Mouse (Mus musculus) monocyte, adult 5-6 weeks (primary cell): ENCODE data around the gene Tcp10b. TPM values are rescaled to one million over a fixed set of nuclear protein-coding genes. Genes with fewer than 3 reads are reported as not detected.
"Not testable (repeated sequence)": the region's sequence is repeated elsewhere in the genome, so short reads cannot be mapped to it uniquely, and the experiment has no call there.

ENCODE experiments used
- ATAC-seq: fragments of 153-309, 156-312 bp; replicated peaks from 2 replicates; pipeline ENCODE4 v1.8.0; 2017; ENCODE audit warnings: mild to moderate bottlenecking; ENCODE audit not compliant: low TSS enrichment, insufficient number of reproducible peaks, severe bottlenecking, poor library complexity, low FRiP score
- total RNA-seq: library from RNA; stranded (forward); fragments of 200-1000, 200-491, 200-594 nt; gene quantifications from 3 replicates; pipeline ENCODE4 v1.2.3, GENCODE M21; 2017

Gene Tcp10b
- total RNA-seq, 1 experiment from 2014 or later, result not detected

GRCm38 (mm10) chr17:13131710-13132109, 70.8 kb downstream of the Tcp10b start, which contains the start of gene Unc93a:
TSS of gene Unc93a (minus strand) at chr17:13131810.
- ATAC-seq, result not testable (repeated sequence)

Other genes with a start within 250 kb of the Tcp10b start
- not detected in 3 replicates for gene Mas1, start 193.0 kb upstream of the Tcp10b start, total RNA-seq
- not detected in 3 replicates for gene Mrgprh, start 185.1 kb upstream of the Tcp10b start, total RNA-seq
- 1.1 TPM in 1 of 3 replicates, not detected in the others for gene Pnldc1, start 150.9 kb upstream of the Tcp10b start, total RNA-seq
- gene Tcp1, start 145.4 kb upstream of the Tcp10b start, total RNA-seq, result 328 to 436 TPM (median 328 TPM) in 3 replicates
- 38.6 to 83.5 TPM (median 62.1 TPM) in 3 replicates for gene Mrpl18, start 144.8 kb upstream of the Tcp10b start, total RNA-seq
- gene Acat3, start 120.5 kb upstream of the Tcp10b start, total RNA-seq, result 0.68 to 2.3 TPM in 2 of 3 replicates, not detected in the other
- gene Acat2, start 100.4 kb upstream of the Tcp10b start, total RNA-seq, result 5.4 to 12.1 TPM (median 10.4 TPM) in 3 replicates
- 228 to 388 TPM (median 260 TPM) in 3 replicates for gene Wtap, start 66.9 kb upstream of the Tcp10b start, total RNA-seq
- 65.9 to 86.6 TPM (median 72.3 TPM) in 3 replicates for gene Sod2, start 54.3 kb upstream of the Tcp10b start, total RNA-seq
- gene Gpr31b, start 8.8 kb upstream of the Tcp10b start, total RNA-seq, result 1.3 to 2.8 TPM in 2 of 3 replicates, not detected in the other
- gene Unc93a, start 70.7 kb downstream of the Tcp10b start, total RNA-seq, result 0.76 to 1.4 TPM (median 0.78 TPM) in 3 replicates
- not detected in 3 replicates for gene Smok2a, start 160.1 kb downstream of the Tcp10b start, total RNA-seq
- gene Smok2b, start 169.2 kb downstream of the Tcp10b start, total RNA-seq, result not detected in 3 replicates